Mouse (Mus musculus) mouse trophoblast stem cell (cell line): ENCODE measurements around the gene Stx1a.
"Not testable (repeated sequence)": the region's sequence is repeated elsewhere in the genome, so short reads cannot be mapped to it uniquely, and the experiment has no call there.

Experiments used
- in situ Hi-C, 2 experiments: fragments of 300-500 bp; cut with MseI, MboI; formaldehyde crosslinking; loops; 2 replicates in 1 of 2; 3 replicates in 1 of 2; pipeline ENCODE4 v1.15.1; 2025

Gene Stx1a

DNA sequence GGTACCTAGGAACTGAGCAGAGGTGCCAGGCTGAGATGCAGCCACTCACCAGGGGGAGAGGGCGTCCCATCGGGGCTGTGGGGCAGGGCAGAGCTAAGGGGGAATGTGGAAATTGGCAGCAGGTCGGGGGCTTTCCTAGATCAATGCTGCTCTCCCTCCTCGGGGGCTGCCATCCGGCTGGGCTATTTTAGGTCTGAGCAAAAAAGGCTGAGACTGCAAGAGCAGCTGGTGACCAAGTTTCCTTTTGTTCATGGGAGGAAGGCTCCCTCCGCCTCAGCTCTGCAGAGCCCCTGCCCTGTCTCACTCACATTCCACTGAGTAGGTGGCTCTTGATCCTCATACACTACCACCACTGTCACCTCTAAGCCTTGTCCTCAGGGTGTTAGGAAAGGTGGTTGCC lies 16.8 kb downstream of the Stx1a start:
- in situ Hi-C loops, result no loop called here

DNA sequence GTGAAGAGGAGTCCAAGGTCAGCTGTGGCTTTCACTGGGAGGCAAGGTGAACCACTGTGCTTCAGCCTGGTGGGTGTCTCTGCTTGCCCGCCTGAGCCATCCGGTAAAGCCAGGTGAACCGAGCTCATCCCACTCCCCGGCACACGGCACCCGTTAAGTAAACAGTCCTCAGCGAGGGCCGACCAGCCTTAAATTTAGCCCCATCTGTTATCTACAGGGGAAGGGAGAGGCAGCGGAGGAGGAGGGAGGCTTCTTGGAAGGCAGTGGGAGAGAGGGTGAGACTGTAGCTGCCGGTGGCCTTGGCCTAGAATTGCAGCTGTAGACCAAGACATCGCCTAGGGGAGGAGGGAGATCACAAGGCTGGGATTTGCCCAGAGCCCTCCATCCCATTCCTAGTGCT lies 17.5 kb downstream of the Stx1a start:
- in situ Hi-C loops, result no loop called here

DNA sequence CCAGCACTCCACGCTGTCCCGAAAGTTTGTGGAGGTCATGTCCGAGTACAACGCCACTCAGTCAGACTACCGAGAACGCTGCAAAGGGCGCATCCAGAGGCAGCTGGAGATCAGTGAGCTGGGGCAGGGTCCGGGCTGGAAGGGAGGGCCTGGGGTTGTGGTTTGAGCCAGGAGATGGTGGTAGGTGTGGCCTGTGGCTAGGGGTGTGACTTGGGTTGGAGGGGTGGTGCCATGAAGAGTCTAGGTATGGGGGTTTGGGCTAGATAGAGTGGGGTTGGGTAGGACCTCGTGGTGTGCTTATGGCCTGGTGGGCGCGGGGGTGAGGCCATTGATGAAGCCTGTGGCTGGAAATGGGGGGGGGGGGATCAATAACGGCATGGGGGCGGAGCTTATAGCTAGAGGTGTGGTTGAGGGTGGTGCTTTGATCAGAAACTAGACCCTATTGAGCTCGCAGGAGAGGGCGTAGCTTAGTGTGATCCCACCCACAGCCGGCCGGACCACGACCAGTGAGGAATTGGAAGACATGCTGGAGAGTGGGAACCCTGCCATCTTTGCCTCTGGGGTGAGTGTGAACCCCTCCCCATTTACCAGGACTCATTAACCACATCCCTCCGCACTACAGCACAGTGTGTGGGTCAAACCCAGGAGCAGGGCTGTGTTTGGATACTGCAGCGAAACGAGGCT lies 19.0 kb downstream of the Stx1a start:
- in situ Hi-C loops, result no loop called here

DNA sequence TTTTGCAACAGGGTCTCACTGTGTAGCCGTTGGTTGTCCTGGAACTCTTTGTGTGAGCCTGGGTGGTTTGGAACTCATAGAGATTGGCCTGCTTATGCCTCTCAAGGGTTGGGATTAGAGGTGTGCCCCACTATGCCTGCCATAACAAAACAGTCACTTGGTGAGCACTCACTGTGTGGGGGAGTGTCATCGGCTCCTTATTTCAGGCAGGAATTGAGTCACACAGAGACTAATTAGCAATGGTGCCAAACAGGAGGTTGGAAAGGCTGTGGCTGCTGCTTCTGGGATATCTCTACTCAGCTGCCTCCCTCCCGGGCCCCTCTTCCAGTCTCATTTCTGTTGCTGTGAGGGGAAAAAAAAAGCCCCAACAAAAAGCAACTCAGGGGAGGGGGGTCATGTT lies 21.3 kb downstream of the Stx1a start:
- in situ Hi-C loops, result no loop called here

DNA sequence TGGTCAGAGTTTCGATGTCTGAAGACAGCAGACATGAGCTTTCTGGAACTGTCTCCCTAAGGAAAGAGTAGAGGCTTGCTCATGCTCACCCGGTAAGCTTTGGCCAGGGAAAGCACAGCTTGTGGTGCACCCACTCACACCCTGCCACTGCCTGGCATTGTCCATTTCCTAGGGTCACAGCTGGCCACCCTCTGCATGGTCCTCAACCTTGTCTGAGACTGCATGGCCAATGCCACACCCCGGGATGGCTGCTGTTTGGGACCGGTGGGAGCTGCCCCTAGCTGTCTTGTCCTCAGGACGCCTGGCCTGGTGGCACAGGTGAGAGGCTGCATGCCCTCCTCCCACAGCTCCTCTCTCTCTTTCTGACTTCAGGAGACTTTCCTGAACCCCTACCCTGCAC lies 25.3 kb downstream of the Stx1a start:
- in situ Hi-C loops, result no loop called here

DNA sequence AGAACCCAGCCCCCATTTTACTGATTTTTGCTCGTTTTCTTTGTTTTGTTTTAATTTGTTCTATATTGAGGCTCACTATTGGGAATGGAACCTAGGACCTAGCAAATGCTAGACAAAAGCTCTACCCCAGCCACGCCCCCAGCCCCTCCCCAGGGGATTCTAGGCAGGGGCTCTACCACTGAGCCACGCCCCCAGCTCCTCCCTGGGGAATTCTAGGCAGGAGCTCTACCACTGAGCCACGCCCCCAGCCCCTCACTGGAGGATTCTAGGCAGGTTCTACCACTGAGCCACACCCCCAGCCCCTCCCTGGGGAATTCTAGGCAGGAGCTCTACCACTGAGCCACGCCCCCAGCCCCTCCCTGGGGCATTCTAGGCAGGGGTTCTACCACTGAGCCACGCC lies 26.0 kb downstream of the Stx1a start:
- in situ Hi-C loops, result not testable (repeated sequence)

DNA sequence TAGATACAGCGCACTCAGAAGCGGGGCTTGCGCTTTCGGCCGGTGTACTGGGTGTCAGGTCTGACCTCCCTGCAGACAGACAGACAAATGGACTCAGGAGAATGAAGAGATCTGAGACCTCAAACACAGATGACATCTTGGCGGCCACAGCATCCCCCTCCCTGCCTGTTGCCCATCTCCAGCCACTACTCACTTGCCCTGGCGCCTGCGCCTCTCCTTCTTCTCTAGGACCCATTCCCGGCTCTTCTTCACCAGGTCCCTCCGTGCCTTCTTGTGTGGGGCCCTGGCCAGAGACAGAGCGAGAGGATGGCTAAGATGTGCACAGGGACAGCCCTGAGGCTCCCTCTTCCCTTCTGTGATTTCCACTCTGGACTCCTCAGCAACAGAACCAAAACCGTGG lies 30.1 kb downstream of the Stx1a start:
- in situ Hi-C loops, result no loop called here

DNA sequence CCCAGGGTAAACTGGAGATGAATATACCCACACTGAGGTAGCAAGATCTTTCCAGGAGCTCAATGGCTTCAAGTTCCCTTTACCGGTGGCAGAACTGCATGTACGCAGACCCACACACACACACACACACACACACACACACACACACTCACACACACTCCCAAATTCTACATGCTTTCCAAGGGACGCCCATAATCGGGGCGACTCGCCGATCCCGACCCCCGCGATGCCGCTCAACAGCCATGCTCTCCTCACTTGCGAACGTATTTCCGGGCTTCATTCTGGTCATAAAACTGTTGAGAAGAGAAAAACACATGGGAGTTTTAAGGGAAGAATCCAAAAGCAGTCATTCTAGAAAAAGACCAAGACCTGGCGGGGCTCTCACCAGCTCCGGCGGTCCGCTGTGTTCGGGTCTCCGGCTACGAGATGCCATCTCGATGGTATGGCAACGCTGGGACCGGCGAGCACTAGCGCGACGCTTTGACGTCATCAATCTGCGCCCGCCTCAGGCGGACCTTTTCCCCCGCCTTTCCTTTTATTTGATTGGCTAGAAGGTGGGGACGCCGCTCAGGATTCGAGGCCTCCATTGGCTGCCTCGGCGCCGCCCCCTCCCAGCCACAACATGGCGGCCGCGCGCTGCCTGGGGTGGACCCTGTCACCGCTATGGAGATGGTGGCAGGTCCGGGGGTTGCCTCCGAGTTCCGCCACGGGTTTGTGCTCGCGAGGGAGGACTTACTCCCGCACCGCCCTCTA lies 40.5 kb downstream of the Stx1a start, which contains the start of gene Dnajc30:
TSS of gene Dnajc30 (plus strand) at position 574 of the 753 bp plus-strand sequence.
- in situ Hi-C loops, result no loop called here

DNA sequence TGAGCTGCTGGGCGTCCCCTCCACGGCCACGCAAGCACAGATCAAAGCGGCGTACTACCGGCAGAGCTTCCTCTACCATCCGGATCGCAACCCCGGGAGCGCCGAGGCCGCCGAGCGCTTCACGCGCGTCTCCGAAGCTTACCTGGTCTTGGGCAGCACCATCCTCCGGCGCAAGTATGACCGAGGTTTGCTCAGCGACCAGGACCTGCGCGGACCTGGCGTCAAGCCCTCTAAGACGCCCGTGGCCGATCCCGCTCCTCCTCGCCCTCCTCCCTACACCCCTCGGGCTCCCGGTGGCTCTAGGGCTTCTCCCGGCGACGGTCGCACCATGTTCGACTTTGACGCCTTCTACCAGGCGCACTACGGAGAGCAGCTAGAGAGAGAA lies 41.1 kb downstream of the Stx1a start:
- in situ Hi-C loops, result no loop called here

DNA sequence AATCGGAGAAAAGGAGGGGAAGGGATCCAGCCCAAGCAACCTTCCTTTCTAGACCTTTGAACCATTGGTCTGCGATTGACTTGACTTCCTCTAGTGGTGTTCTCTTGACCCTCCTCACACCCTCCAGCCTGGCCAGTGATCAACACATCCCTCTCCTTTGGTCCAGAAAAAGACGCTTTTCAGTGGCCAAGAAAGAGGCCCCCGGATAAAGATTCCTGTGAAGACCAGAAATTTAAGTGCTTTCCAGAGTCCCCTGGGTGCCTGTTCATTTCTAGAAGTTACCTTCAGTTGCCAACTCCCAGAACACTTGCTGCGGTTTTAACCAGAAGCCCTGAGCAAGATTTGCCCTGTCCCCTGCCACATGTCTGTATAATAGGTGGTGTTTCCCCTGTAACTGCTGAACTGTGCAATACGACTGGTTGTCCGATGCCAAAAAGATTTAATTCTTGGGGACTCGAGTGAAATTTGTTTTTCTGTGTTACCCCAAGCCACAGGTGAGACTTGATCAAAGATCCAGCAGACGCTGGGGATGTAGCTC lies 41.7 kb downstream of the Stx1a start, which contains the start of gene Bud23:
TSS of gene Bud23 (minus strand) at position 51 of the 538 bp plus-strand sequence.
- in situ Hi-C loops, result not testable (repeated sequence)

DNA sequence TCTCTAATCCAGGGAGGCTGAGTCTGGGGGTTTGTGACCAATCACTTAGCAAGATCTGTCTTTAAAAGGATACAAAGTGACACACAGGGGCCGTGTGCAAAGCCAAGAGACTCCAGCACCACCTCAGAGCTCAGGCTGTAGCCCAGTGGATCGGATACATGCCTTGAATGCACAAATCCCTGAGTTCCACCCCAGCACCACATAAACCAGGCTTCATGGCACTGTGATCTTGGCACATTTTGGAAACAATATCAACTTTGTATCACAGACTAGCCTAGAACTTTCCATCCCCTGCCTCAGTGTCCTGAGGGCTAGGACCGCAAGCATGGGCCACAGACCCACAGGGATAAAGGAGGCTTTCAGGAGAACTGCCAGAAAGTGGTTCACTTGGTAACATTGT lies 42.7 kb downstream of the Stx1a start:
- in situ Hi-C loops, result no loop called here

DNA sequence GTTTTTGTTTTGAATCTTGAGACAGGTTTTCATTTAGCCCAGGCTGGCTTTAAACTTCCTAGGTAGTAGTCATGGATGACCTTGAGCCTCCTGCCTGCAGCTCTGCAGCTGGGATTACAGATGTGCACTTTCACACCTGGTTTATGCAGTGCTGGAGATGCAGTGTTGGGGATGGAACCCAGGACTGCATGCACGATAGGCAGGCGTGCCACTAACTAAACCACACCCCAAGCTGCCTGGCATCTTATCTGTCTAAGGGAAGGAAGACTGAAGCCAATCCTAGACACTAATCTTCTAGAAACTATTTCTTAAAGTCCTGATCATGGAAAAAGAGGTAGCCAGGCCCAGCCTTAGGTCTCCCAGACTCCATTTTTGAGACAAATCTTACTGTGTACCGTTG lies 47.2 kb downstream of the Stx1a start:
- in situ Hi-C loops, result no loop called here

DNA sequence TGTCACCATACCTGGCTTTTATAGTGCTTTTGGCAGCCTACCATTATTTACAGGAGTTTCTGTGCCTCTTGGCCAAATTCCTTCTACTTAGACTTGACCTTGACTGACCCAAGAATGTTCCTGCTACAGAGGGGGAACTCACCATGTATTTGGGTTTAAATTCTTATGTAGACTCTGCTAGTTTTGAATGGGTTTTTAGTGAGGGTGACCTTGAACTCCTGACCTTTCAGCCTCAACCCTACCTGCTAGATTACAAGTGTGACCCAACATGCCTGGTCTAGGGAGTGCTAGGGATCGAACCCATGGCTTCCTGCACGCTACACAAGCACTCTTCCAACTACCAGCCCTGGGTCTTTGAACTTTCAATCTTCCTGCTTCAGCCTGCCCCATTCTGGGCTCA lies 48.8 kb downstream of the Stx1a start:
- in situ Hi-C loops, result no loop called here

DNA sequence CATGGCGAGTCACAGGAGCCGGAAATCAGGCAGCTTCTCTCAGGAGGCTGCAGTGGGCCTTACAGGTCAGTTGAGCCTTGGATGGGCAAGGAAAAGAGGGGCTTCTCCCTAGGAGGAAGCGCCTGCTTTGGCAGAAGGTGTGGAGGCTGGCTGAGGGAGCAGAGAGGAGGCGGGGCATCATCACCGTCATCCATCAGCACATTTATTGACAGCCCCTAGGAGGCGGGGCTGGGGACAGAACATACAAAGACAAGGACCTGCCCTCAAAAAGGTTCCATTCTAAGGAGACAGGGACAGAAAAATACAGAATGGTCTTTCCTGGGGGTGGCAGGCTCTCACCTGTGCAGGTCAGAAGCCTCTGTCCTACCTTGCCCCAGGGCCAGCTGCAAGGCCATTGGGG lies 49.4 kb downstream of the Stx1a start:
- in situ Hi-C loops, result no loop called here

DNA sequence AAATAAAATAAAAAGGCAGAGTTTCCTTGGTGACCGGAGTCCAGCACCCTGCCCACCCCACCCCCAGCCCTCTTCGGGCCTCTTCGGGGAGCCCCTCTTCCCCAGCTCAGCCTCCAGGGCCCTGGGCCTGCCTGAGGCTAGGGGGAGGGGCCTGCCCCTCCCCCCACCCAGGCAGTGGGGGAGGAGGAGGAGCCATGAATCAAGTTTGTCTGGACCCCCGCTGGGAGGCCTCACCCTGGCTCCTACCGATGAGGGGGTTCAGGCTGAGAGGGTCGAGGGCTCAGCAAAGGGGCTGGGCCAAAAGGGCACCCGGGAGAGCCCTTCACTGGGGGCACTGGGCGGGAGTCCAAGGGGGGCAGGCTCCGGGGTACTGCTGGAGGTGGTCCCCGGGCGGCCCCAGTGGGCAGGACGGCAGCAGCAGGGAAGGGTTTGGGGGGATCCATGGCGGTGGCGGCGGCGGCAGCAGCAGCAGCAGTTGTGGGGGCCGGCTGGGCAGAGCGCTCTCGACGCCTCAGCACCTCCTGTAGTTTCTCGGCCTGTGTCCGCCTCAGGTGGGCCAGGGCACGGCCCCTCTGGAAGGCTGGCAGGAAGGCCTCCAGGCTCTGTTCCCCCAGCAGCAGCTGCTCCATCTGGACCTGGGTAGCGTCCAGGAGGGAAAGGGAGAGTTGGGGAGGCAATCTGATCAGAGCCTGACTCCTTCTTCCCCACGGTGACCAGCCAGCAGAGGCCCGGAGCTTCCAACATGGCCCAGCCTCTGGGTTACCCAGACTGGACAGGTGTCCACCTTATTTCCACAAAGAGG lies 50.3 kb downstream of the Stx1a start:
- in situ Hi-C loops, result no loop called here

DNA sequence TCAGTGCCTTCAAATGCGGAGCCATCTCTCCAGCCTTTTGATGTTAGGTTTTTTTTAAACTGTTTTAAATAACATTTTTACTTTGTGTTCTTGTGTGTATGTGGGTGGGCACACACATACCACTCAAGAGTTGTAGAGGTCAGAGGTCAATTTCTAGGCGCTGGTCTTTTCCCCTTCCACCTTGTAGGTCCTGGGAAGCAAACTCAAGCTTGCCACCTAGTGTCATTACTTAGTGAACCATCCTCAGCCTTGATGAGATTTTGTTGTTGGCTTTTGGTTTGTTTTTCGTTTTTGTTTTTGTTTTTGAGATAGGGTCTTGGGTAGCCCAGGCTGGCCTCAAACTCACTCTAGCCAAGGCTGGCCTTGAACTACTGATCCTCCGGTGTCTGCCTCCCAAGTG lies 52.4 kb downstream of the Stx1a start:
- in situ Hi-C loops, result no loop called here

DNA sequence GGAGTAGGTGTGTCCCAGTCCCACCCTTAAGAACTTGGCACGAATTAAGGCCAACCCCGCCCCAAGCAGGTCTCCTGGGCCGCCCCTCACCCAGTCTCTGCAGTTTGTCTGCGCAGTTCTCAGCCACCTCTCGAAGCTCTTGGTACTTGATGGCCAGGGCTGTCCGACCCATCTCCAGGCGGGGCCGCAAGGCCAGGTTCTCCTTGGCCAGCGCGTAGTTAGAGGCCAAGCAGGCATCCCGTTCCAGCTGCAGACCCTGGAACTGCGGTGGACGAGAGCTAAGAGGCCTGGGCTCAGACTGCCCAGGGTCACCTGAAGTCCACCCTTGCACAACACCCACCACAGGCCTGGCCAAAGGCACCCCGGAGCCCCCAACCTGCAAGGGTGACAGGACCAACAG lies 53.1 kb downstream of the Stx1a start:
- in situ Hi-C loops, result no loop called here

DNA sequence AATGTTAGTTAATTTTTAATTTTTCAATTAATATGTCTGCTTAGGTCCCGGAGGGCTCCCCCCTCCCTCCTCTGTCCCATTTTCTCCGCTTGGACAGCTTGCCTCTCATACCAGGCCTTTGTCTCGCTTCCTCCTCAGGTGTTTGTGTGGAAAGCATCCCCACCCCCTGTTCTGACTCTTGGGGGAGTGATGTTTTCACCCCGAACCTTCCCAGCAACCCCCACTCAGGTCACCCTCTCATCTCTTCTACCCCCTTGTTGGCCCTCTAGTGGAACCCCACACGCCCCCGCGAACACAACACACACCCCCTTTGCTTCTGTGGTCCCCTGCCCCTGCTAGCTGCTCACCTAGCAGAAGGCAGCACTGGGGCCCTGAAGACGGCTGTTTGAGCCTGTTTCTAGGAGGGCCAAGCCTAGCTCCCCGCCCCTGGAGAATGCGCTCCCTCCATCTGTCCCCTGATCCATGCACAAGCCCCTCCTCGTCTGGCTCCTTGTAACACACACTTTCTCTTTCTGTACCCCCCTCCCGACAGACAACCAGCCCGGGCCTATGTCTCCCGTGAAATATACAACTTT lies 53.7 kb downstream of the Stx1a start:
- in situ Hi-C loops, result no loop called here

DNA sequence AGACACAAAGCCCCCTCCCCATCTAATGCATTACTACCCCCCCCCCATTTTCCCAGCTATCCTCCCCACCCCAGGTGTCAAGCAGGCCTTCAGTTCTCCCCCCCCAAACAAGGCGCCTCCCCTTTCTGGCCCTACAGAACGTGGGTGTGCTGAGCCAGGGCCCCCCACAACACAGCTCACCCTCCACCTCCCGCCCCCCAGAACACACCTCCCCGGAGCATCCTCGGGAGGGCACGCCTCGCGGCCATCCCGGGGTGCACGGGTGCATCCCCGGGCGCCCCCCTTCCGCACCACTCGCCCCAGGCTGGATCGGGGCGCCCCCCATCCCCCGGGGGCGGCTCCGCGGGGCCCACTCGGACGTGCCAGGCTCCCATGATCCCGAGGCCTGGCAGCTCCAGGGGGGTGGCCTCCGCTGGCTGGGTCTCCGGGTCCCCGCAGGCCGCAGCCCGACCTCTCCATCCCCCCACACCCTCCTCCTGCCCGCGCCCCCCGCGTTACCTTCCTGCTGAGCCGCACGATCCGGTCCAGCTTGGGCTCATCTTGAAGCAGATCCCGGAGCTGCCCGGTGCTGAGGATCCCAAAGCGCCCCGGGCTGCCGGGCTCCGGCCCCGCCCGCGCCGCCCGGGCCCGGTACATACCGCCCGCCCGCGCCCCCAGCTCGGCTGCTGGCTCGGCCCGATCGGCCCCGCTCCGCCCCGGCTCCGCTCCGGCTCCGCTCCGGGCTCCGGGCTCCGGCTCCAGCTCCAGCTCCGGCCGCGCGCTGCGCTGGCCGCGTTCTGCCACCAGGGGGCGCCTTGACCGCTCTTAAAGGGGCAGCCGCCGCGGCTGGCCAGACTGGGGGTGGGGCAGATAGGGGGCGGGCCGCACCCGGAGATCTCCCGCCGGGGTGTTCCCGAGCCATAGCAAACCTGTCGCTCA lies 54.5 kb downstream of the Stx1a start, which contains the start of gene Vps37d:
TSS of gene Vps37d (minus strand) at position 703 of the 918 bp plus-strand sequence.
- in situ Hi-C loops, result no loop called here

DNA sequence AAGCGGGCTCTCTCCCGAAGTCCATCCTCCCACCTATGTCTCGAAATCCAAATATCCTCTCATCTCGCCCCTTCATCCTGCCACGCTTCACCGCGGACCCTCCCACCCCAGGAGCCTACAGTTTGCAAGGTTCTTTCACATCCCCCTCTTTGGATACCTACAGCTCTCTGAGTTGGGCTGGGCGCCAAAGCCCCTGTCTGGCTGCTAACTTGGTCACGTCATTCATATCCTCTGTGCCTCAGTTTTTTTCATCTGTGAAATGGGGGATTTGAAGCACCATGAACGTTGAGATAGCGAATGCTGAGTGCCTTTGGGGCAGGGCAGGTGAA lies 55.2 kb downstream of the Stx1a start:
- in situ Hi-C loops, result no loop called here

DNA sequence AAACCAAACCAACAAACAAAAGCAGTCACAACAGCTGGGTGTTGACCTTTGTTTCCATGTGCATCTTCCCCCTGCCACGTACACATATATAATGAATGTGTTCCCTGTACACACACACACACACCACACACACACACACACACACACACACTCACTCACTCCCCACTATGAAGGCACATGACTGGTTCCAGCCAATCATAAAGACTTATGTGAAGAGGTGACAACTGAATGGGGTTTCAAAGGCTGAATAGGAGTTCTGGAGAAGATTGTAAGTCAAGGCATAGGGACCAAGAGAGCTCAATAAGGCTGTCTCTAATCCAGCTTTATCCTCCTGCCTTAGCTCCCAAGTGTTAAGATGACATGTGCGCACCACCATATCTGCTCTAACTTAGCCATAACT lies 56.3 kb downstream of the Stx1a start:
- in situ Hi-C loops, result no loop called here
